Mouse (Mus musculus): ENCODE measurements around the gene Mien1. TPM values are rescaled to one million over a fixed set of nuclear protein-coding genes. Genes with fewer than 3 reads are reported as not detected.

Gene Mien1
- polyA plus RNA-seq, 1 experiment from 2014 or later: 276 TPM

- Histone ChIP-seq H3K27me3 (replicated peaks; ENCODE audit: control insufficient read depth, insufficient read depth, low read length) (peaks cover 17% of the 10 kb centered on the region), H3K36me3 (ENCODE audit: control insufficient read depth, insufficient read depth, low read length) (no peaks in the 10 kb centered on the region)
Observed at GRCm38 (mm10) chr11:98388282-98388681, 50.5 kb downstream of the Mien1 start.

More at GRCm38 (mm10) chr11:98388282-98388681, 50.5 kb downstream of the Mien1 start:
- Histone ChIP-seq H3K4me3 (ENCODE audit: low read length) (no peak overlapping the region), H3K4me1 (ENCODE audit: control insufficient read depth, insufficient read depth, low read depth, low read length) (no peaks in the 10 kb centered on the region), H3K9me3 (ENCODE audit: control insufficient read depth, low read length) (no peaks in the 10 kb centered on the region), H3K4me2 (ENCODE audit: low read length) (no peak overlapping the region), H3K27ac (ENCODE audit: low read depth, low read length) (no peak overlapping the region), H3K9ac (ENCODE audit: low read depth, low read length) (no peak overlapping the region)
- 73% methylated on average over 10 of the region's 10 CpGs for WGBS
- ATAC-seq: no peak

Other genes with a start within 250 kb of the Mien1 start
- 48.7 and 52.6 TPM in 2 replicates for gene Med1, start 245.7 kb downstream of the Mien1 start, polyA plus RNA-seq (2015; fragmentation: Nextera tagmentation; extraction: Ambion mirVana)
- 6.1 and 7.7 TPM in 2 replicates for gene Cdk12, start 235.9 kb downstream of the Mien1 start, polyA plus RNA-seq (2015; fragmentation: Nextera tagmentation; extraction: Ambion mirVana)
- gene Neurod2, start 109.3 kb downstream of the Mien1 start, polyA plus RNA-seq (2015; fragmentation: Nextera tagmentation; extraction: Ambion mirVana): 22.9 and 23.4 TPM in 2 replicates
- gene Ppp1r1b, start 90.6 kb downstream of the Mien1 start, polyA plus RNA-seq (2015; fragmentation: Nextera tagmentation; extraction: Ambion mirVana): 7.7 and 9.3 TPM in 2 replicates
- gene Stard3, start 80.6 kb downstream of the Mien1 start, polyA plus RNA-seq (2015; fragmentation: Nextera tagmentation; extraction: Ambion mirVana): 39.0 and 39.9 TPM in 2 replicates
- 0.16 and 1.7 TPM in 2 replicates for gene Tcap, start 55.2 kb downstream of the Mien1 start, polyA plus RNA-seq (2015; fragmentation: Nextera tagmentation; extraction: Ambion mirVana)
- 4.5 and 4.9 TPM in 2 replicates for gene Pnmt, start 52.5 kb downstream of the Mien1 start, polyA plus RNA-seq (2015; fragmentation: Nextera tagmentation; extraction: Ambion mirVana)
- 8.2 and 9.3 TPM in 2 replicates for gene Pgap3, start 38.5 kb downstream of the Mien1 start, polyA plus RNA-seq (2015; fragmentation: Nextera tagmentation; extraction: Ambion mirVana)
- 6.6 and 10.0 TPM in 2 replicates for gene Erbb2, start 26.5 kb downstream of the Mien1 start, polyA plus RNA-seq (2015; fragmentation: Nextera tagmentation; extraction: Ambion mirVana)
- 1.3 and 2.5 TPM in 2 replicates for gene Grb7, start 7.4 kb upstream of the Mien1 start, polyA plus RNA-seq (2015; fragmentation: Nextera tagmentation; extraction: Ambion mirVana)
- gene Ikzf3, start 107.0 kb upstream of the Mien1 start, polyA plus RNA-seq (2015; fragmentation: Nextera tagmentation; extraction: Ambion mirVana): 0.35 and 0.45 TPM in 2 replicates
- gene Zpbp2, start 112.1 kb upstream of the Mien1 start, polyA plus RNA-seq (2015; fragmentation: Nextera tagmentation; extraction: Ambion mirVana): 0.11 and 0.15 TPM in 2 replicates
- 117 and 124 TPM in 2 replicates for gene Ormdl3, start 148.4 kb upstream of the Mien1 start, polyA plus RNA-seq (2015; fragmentation: Nextera tagmentation; extraction: Ambion mirVana)
- not detected in 2 replicates for gene Lrrc3c, start 159.3 kb upstream of the Mien1 start, polyA plus RNA-seq (2015; fragmentation: Nextera tagmentation; extraction: Ambion mirVana)
- 0.41 and 1.3 TPM in 2 replicates for gene Gm12355, start 186.7 kb upstream of the Mien1 start, polyA plus RNA-seq (2015; fragmentation: Nextera tagmentation; extraction: Ambion mirVana)
- not detected in 2 replicates for gene Gsdma3, start 187.4 kb upstream of the Mien1 start, polyA plus RNA-seq (2015; fragmentation: Nextera tagmentation; extraction: Ambion mirVana)
- gene Gsdma2, start 207.8 kb upstream of the Mien1 start, polyA plus RNA-seq (2015; fragmentation: Nextera tagmentation; extraction: Ambion mirVana): not detected in 2 replicates
- gene Gsdma, start 225.4 kb upstream of the Mien1 start, polyA plus RNA-seq (2015; fragmentation: Nextera tagmentation; extraction: Ambion mirVana): 0.08 TPM in 1 of 2 replicates, not detected in the other
- 186 and 189 TPM in 2 replicates for gene Psmd3, start 243.6 kb upstream of the Mien1 start, polyA plus RNA-seq (2015; fragmentation: Nextera tagmentation; extraction: Ambion mirVana)